Mouse (Mus musculus) embryonic facial prominence, embryonic 11.5 days (tissue): ENCODE measurements around the gene Ddi2. TPM values are rescaled to one million over a fixed set of nuclear protein-coding genes. Genes with fewer than 3 reads are reported as not detected.

Experiments used
- ATAC-seq: fragments of 200-750 bp; cut with Nextera tagmentation; replicated peaks from 2 replicates; pipeline ENCODE4 v1.8.0; 2017; ENCODE audit warnings: low read depth; ENCODE audit not compliant: insufficient number of reproducible peaks, low FRiP score, low TSS enrichment
- DNase-seq: peaks from one replicate; pipeline ENCODE4 v3.0.0-alpha.2; 2015; ENCODE audit warnings: low spot score
- H3K27ac ChIP-seq: fragments of 300-500 bp; sonication (generic); replicated peaks from 2 replicates; pipeline ENCODE4 v1.5.1; 2014; ENCODE audit warnings: mild to moderate bottlenecking, low read depth, low read length, control low read depth
- H3K27me3 ChIP-seq: fragments of 300-500 bp; sonication (generic); 2 replicates; pipeline ENCODE4 v1.6.1; 2014; ENCODE audit warnings: mild to moderate bottlenecking, low read length, moderate library complexity, mixed read lengths; ENCODE audit not compliant: control insufficient read depth, insufficient read depth
- H3K36me3 ChIP-seq: fragments of 300-500 bp; sonication (generic); replicated peaks from 2 replicates; pipeline ENCODE4 v1.6.1; 2014; ENCODE audit warnings: low read depth, mild to moderate bottlenecking, low read length, moderate library complexity, mixed read lengths; ENCODE audit not compliant: control insufficient read depth, insufficient read depth
- H3K4me1 ChIP-seq: fragments of 300-500 bp; sonication (generic); 2 replicates; pipeline ENCODE4 v1.6.1; 2014; ENCODE audit warnings: low read length, mixed read lengths; ENCODE audit not compliant: control insufficient read depth, insufficient read depth
- H3K4me2 ChIP-seq: fragments of 300-500 bp; sonication (generic); 2 replicates; pipeline ENCODE4 v1.6.1; 2014; ENCODE audit warnings: low read depth, mild to moderate bottlenecking, control low read depth, low read length, moderate library complexity
- H3K4me3 ChIP-seq: fragments of 300-500 bp; sonication (generic); 2 replicates; pipeline ENCODE4 v1.5.1; 2014; ENCODE audit warnings: low read depth, low read length, control low read depth
- H3K9ac ChIP-seq: fragments of 300-500 bp; sonication (generic); replicated peaks from 2 replicates; pipeline ENCODE4 v1.6.1; 2014; ENCODE audit warnings: mild to moderate bottlenecking, control low read depth, low read length
- H3K9me3 ChIP-seq: fragments of 300-500 bp; sonication (generic); replicated peaks from 2 replicates; pipeline ENCODE4 v1.6.1; 2016; ENCODE audit warnings: mild to moderate bottlenecking, low read length, inconsistent platforms, mixed read lengths; ENCODE audit not compliant: control insufficient read depth
- WGBS: fragments of 180-500 bp; shearing (Covaris S2); extraction: QIAGEN DNeasy Blood & Tissue Kit; methylation state at CpG from one replicate; pipeline ENCODE4 v1.1.7; 2014; 5-methylcytosine and 5-hydroxymethylcytosine counted together
- polyA plus RNA-seq: library from polyadenylated mRNA; unstranded; fragments of >200 nt; fragmentation: Nextera tagmentation; extraction: Ambion mirVana; gene quantifications from 2 replicates; pipeline ENCODE4 v1.2.1, GENCODE M21; 2014

The Ddi2 gene
- polyA plus RNA-seq, 1 experiment from 2014 or later, result 17.9 TPM

DNA sequence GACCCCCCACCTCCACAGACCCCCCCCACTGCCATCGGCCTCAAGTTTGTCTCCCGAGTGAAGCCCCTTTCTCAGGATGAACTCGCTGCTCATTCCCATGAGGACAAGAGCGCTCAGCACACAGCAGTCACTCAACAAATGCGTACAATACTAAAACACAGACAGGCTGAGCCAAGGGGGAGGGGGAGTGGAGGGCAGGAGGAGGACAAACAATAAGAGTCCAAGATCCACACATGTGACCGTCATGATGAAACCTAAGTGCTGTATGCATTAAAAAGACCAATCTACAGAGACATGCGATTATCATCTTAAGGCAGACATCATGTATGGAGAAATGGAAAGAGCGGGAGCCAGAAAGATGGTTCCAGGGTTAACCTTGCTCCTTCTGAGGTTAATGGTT, 66.3 kb downstream of the Ddi2 start:
- ATAC-seq (no peak), DNase-seq (no peak)
- Histone ChIP-seq H3K27ac (no peak overlapping the region), H3K9me3 (no peaks in the 10 kb centered on the region), H3K36me3 (no peaks in the 10 kb centered on the region), H3K4me3 (no peak overlapping the region), H3K9ac (no peak overlapping the region), H3K4me1 (no peaks in the 10 kb centered on the region), H3K27me3 (no peaks in the 10 kb centered on the region), H3K4me2 (no peak overlapping the region)
- WGBS, result 83% methylated on average over 8 of the region's 8 CpGs

DNA sequence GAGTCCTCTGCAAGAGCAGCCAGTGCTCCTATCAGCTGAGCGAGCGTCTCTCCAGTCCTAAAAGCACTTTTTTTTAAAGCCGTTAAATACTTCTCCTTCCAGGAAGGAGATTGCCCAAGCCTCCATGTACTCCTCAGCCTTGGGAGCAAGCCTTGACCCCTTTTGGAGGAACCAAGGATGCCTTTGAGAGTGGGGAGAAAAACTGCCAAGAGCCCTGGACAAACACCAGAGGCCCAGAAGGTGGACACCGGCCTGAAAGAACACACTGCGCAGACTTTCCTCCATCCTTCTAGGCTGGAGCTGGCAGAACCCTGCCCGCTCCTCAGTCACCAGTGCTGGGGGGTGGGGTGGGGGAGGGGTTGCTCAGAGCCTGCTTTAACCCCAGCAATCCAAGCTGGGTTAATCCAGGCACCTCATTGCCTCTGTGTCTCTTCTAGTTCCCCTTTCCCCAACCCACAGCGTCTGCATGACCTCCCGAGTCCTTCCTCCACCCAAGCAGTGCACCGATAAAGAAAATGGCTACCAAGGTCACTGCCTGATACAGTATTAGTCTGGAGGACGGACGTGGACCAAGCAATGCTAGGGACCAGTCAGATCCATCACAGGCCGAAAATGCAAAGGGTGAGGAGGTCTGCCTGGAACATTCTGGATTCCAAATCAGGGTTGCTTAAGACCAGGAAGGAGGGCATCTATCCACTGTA, 67.2 kb downstream of the Ddi2 start:
- Histone ChIP-seq H3K9ac (no peak overlapping the region), H3K4me1 (no peaks in the 10 kb centered on the region), H3K27me3 (no peaks in the 10 kb centered on the region), H3K9me3 (no peaks in the 10 kb centered on the region), H3K4me3 (no peak overlapping the region), H3K4me2 (no peak overlapping the region), H3K27ac (no peak overlapping the region), H3K36me3 (no peaks in the 10 kb centered on the region)
- DNase-seq (no peak), ATAC-seq (no peak)
- WGBS, result 88% methylated on average over 12 of the region's 12 CpGs

DNA sequence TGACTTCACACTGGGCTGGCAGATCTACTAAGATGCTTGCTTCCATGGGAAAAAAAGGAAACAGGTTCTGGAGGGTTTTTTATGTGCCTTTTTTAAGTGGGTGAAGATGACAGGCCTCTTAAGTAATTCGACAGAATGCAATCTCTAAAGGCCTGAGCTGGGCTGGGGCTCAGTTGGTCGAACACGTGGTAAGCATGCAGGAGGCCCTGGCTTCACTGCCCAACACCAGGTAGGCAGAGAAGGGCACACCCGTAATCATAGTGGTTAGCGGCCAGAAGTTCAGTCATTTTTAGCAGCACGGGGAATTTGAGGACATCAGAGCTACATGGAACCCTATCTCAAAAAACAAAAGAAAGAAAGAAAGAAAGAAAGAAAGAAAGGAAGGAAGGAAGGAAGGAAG, 68.7 kb downstream of the Ddi2 start:
- Histone ChIP-seq H3K4me2 (no peak overlapping the region), H3K9ac (no peak overlapping the region), H3K27ac (no peak overlapping the region), H3K9me3 (no peaks in the 10 kb centered on the region), H3K27me3 (no peaks in the 10 kb centered on the region), H3K36me3 (no peaks in the 10 kb centered on the region), H3K4me3 (no peak overlapping the region), H3K4me1 (no peaks in the 10 kb centered on the region)
- ATAC-seq (no peak), DNase-seq (no peak)
- 89% methylated on average over 6 of the region's 6 CpGs for WGBS

DNA sequence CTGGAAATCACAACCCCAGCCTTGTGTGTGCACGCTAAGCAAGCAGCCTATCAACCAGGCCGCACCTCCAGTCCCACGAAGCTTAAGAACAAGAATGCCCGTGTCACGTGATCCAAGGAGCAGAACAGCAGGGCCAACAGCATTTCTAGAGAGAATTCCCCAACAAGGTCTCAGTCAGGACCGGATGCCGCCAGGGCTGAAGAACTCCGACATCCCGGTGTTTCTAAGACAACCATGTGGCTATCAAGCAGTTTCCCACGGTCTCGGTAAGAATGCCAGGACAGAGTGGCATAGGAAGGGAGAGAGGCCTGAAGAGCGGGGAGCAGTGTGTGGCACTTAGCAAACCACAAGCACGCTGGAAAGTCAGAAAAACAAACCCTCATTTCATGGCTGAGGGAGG, 69.4 kb downstream of the Ddi2 start:
- DNase-seq, result no peak
- H3K9ac ChIP-seq, result no peak overlapping the region
- no peak for ATAC-seq
- H3K27ac ChIP-seq, result no peak overlapping the region
- H3K36me3 ChIP-seq, result no peaks in the 10 kb centered on the region; the same call in 1 of the 2 replicates
- H3K4me2 ChIP-seq, result no peak overlapping the region
- H3K9me3 ChIP-seq, result no peaks in the 10 kb centered on the region
- H3K4me3 ChIP-seq, result no peak overlapping the region
- H3K4me1 ChIP-seq, result no peaks in the 10 kb centered on the region
- WGBS, result 93% methylated on average over 13 of the region's 13 CpGs
- H3K27me3 ChIP-seq, result no peaks in the 10 kb centered on the region

DNA sequence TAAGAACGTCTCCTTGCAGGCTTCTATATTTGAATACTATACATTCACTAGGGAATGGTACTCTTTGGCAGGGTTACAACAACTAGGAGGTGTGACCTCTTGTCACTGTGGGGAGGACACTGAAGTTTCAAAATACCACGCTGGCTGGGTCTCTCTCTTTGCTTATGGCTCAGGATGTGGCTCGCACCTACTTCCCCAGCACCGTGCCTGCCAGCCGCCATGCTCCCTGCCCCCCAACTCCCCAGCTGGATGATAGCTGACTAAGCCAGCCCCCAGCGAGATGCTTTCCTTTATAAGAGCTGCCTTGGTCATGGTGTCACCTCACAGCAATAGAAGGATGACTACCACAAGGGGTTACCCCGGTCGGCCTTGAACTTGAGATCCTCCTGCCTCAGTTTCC, 70.2 kb downstream of the Ddi2 start:
- H3K27ac ChIP-seq, result no peak overlapping the region
- H3K4me2 ChIP-seq, result no peak overlapping the region
- no peak for ATAC-seq
- H3K4me1 ChIP-seq, result no peaks in the 10 kb centered on the region
- H3K27me3 ChIP-seq, result no peaks in the 10 kb centered on the region
- 90% methylated on average over 8 of the region's 8 CpGs for WGBS
- no peak overlapping the region for H3K4me3 ChIP-seq
- DNase-seq, result no peak
- no peaks in the 10 kb centered on the region for H3K9me3 ChIP-seq
- no peaks in the 10 kb centered on the region; the same call in 1 of the 2 replicates for H3K36me3 ChIP-seq
- no peak overlapping the region for H3K9ac ChIP-seq

DNA sequence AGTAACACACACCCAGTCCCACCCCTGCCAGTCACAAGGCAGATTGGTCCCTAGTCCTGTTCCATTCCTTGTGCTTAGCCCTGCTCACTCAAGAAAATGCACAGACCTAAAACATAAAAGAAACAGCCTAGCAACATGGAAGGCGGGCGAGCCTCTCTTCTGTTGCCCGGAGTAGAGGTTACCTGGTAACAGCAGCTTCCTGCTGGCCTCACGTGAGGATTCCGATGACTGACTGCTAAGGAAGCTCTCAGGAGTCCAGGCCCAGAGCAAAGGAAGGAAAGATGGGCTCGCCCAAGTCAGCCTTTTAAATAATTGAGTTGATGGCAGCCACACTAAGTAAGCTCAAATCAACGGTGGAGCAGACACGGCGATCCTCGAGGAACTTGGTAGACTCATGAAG, 71.3 kb downstream of the Ddi2 start:
- WGBS, result 88% methylated on average over 10 of the region's 10 CpGs
- no peak for DNase-seq
- H3K4me3 ChIP-seq, result no peak overlapping the region
- H3K27ac ChIP-seq, result no peak overlapping the region
- no peaks in the 10 kb centered on the region; the same call in 1 of the 2 replicates for H3K36me3 ChIP-seq
- H3K27me3 ChIP-seq, result no peaks in the 10 kb centered on the region
- no peak for ATAC-seq
- H3K9me3 ChIP-seq, result no peaks in the 10 kb centered on the region
- no peak overlapping the region for H3K4me2 ChIP-seq
- no peak overlapping the region for H3K9ac ChIP-seq
- H3K4me1 ChIP-seq, result no peaks in the 10 kb centered on the region

DNA sequence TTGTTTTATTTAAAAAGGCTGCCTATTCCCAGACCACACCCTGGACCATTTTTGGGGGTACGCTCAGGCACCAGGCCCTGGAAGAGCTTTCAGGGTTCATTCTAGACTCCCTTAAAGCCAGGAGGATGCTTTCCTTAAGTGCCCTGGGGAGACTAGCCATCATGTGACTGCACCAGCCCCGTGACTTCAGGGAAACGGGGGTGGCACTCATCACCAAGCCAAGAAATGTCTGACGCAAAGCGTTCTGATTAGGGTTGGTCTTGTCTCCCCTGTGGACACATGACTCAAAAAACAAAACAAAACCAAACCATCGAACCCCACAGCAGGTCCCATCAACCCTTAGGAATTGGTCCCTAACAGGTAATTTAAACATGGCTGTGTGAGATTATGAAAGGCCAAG, 71.9 kb downstream of the Ddi2 start:
- Histone ChIP-seq H3K36me3 (no peaks in the 10 kb centered on the region; the same call in 1 of the 2 replicates), H3K4me2 (no peak overlapping the region), H3K4me3 (no peak overlapping the region), H3K27ac (no peak overlapping the region), H3K9ac (no peak overlapping the region), H3K9me3 (no peaks in the 10 kb centered on the region), H3K27me3 (no peaks in the 10 kb centered on the region), H3K4me1 (no peaks in the 10 kb centered on the region)
- WGBS, result 88% methylated on average over 6 of the region's 6 CpGs
- no peak for ATAC-seq
- DNase-seq, result no peak

DNA sequence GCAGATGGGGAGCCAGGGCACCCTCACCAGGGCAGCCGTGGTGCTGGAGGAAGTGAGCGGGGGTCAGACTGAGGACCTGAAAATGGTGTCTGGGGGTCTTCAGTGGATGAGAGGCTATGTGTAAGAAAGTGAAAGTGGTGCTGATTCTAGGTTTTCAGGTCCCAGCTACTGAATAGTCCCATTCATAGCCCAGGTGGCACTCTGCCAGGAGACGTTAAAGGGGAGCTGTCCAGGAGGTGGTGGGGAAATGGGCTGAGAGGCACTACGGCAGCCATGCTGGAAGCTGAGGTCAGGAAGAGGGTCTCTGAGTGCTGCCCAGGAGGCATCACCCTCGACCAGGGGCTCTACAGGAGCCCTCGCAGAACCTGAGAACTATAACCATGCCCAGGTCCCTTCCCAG, 74.0 kb downstream of the Ddi2 start:
- Histone ChIP-seq H3K4me1 (no peaks in the 10 kb centered on the region), H3K27ac (no peak overlapping the region), H3K36me3 (no peaks in the 10 kb centered on the region; the same call in 1 of the 2 replicates), H3K4me3 (no peak overlapping the region), H3K9ac (no peak overlapping the region), H3K27me3 (no peaks in the 10 kb centered on the region), H3K4me2 (no peak overlapping the region), H3K9me3 (no peaks in the 10 kb centered on the region)
- DNase-seq (no peak), ATAC-seq (no peak)
- WGBS, result 70% methylated on average over 6 of the region's 6 CpGs
